Mouse (Mus musculus) embryonic facial prominence, embryonic 14.5 days (tissue): ENCODE results near the gene Ppm1k. TPM values are rescaled to one million over a fixed set of nuclear protein-coding genes. Genes with fewer than 3 reads are reported as not detected.

ENCODE experiments used
- ATAC-seq: fragments of 200-750 bp; cut with Nextera tagmentation; 2 replicates; pipeline ENCODE4 v1.8.0; 2017; ENCODE audit warnings: low read depth, moderate number of reproducible peaks, moderate TSS enrichment
- DNase-seq: peaks from one replicate; pipeline ENCODE4 v3.0.0-alpha.2; 2015; ENCODE audit warnings: low spot score
- H3K27ac ChIP-seq: fragments of 300-500 bp; sonication (generic); replicated peaks from 2 replicates; pipeline ENCODE4 v1.5.1; 2014; ENCODE audit warnings: low read depth, mild to moderate bottlenecking, low read length, moderate library complexity
- H3K27me3 ChIP-seq: fragments of 300-500 bp; sonication (generic); replicated peaks from 2 replicates; pipeline ENCODE4 v1.6.1; 2014; ENCODE audit warnings: low read length; ENCODE audit not compliant: control insufficient read depth, insufficient read depth
- H3K36me3 ChIP-seq: fragments of 300-500 bp; sonication (generic); 2 replicates; pipeline ENCODE4 v1.6.1; 2014; ENCODE audit warnings: low read length, mixed read lengths; ENCODE audit not compliant: control insufficient read depth, insufficient read depth
- H3K4me1 ChIP-seq: fragments of 300-500 bp; sonication (generic); 2 replicates; pipeline ENCODE4 v1.6.1; 2014; ENCODE audit warnings: antibody characterized with exemption, low read length; ENCODE audit not compliant: control insufficient read depth, insufficient read depth
- H3K4me2 ChIP-seq: fragments of 300-500 bp; sonication (generic); 2 replicates; pipeline ENCODE4 v1.6.1; 2014; ENCODE audit warnings: low read depth, mild to moderate bottlenecking, low read length, moderate library complexity, mixed read lengths
- H3K4me3 ChIP-seq: fragments of 300-500 bp; sonication (generic); 2 replicates; pipeline ENCODE4 v1.5.1; 2014; ENCODE audit warnings: low read depth, mild to moderate bottlenecking, low read length
- H3K9ac ChIP-seq: fragments of 300-500 bp; sonication (generic); 2 replicates; pipeline ENCODE4 v1.6.1; 2014; ENCODE audit warnings: low read depth, mild to moderate bottlenecking, low read length, moderate library complexity, mixed read lengths
- H3K9me3 ChIP-seq: fragments of 300-500 bp; sonication (generic); 2 replicates; pipeline ENCODE4 v1.6.1; 2016; ENCODE audit warnings: low read length; ENCODE audit not compliant: control insufficient read depth
- WGBS: fragments of 180-500 bp; shearing (Covaris S2); extraction: QIAGEN DNeasy Blood & Tissue Kit; methylation state at CpG from one replicate; pipeline ENCODE4 v1.1.7; 2014; 5-methylcytosine and 5-hydroxymethylcytosine counted together
- polyA plus RNA-seq: library from polyadenylated mRNA; unstranded; fragments of >200 nt; fragmentation: Nextera tagmentation; extraction: Ambion mirVana; gene quantifications from 2 replicates; pipeline ENCODE4 v1.2.1, GENCODE M21; 2014

Ppm1k gene
- polyA plus RNA-seq, 1 experiment from 2014 or later = 3.0 TPM

DNA sequence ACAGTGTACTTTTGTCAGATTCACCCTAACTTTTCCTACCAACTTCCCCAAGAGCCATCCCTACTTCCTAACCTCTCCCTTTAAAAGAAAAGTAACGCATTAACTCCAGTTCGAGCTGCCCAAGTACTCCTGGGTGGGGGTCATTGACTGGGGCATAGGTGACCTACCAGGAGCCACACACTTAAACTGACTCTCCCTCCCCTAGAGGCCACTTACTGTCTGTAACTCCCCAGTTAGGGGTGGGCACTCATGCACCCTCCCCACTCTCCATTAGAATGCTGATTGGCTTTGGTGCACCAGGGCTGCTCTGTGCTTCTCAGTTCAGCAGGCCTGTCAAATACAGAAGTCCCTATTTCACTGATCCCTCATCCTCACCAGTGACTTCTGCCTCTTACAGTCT, 8.3 kb downstream of the Ppm1k start:
- WGBS = 78% methylated on average over 2 of the region's 2 CpGs
- no peak overlapping the region for H3K4me3 ChIP-seq
- no peaks in the 10 kb centered on the region for H3K9me3 ChIP-seq
- DNase-seq (no peak), ATAC-seq (no peak)
- no peak overlapping the region for H3K27ac ChIP-seq
- peaks cover 7% of the 10 kb centered on the region for H3K36me3 ChIP-seq
- no peak overlapping the region for H3K9ac ChIP-seq
- no peak overlapping the region for H3K4me2 ChIP-seq
- no peaks in the 10 kb centered on the region for H3K27me3 ChIP-seq
- H3K4me1 ChIP-seq = no peaks in the 10 kb centered on the region

DNA sequence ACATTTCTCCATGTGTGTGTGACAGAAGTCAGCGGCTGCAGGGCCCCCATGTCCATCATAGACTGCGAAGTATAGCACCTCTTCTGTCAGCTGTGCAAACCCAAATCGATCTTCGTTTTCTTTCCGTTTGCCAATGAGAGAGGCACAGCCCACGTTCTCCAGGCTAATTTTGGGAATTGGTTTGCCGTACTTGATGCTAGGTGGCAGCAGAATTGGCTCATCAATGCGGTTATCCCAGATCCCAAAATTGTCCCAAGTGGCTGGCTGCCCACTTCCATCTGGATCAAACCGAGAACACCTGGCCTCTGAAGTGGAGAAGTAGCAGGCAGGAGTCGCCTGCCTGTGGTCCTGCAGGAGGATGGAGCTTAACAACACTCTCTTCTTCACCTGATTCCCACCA, 10.5 kb downstream of the Ppm1k start:
- ATAC-seq = no peak
- WGBS = 84% methylated on average over 10 of the region's 10 CpGs
- H3K4me3 ChIP-seq = no peak overlapping the region
- no peak overlapping the region for H3K9ac ChIP-seq
- H3K9me3 ChIP-seq = no peaks in the 10 kb centered on the region
- no peak overlapping the region for H3K4me2 ChIP-seq
- no peaks in the 10 kb centered on the region for H3K27me3 ChIP-seq
- peaks cover 7% of the 10 kb centered on the region for H3K36me3 ChIP-seq
- H3K4me1 ChIP-seq = no peaks in the 10 kb centered on the region
- H3K27ac ChIP-seq = no peak overlapping the region
- DNase-seq = no peak

DNA sequence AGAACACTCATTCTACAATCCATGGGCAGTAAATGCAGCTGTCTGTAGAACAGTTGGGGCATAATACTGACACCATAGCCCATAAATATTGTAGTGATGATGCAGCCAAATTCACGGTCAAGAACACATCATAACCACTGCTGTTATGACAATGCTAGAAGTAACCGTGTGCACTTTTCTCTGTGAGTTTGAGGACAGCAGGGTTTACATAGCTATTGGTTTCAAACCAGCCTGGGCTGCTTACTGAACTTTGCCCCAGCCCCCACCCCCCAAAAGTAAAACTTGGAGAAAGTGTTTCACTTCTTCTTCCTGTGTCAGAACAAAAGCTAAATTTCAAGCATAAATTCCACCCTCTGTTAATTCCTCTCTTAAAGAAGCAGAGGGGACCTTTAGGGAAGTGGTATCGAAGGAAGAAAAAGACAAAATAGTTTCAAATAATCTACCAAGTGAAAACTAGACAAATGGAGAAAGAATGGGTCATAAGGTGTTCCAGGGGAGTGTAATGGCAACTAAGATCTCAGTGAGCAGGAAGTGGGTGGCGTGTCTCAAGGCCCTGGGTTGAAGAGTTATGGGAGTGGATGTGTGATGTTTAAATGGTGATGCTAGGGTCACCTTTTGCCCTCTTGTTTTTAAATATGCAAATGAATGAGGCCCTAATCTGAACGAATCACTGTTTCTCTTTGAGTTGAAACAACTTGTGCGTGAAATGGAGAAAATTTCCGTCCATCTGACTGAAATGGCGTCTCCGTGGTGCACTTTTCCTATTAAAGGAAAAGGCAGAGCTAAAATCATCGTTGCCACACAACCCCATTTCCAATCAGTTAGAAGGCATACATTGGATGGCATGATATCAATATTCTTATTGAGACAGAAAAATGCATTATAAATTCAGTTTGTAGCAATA, 14.3 kb downstream of the Ppm1k start:
- Histone ChIP-seq H3K9me3 (no peaks in the 10 kb centered on the region), H3K27ac (no peak overlapping the region), H3K4me2 (no peak overlapping the region), H3K36me3 (peaks cover 7% of the 10 kb centered on the region), H3K9ac (no peak overlapping the region), H3K27me3 (no peaks in the 10 kb centered on the region), H3K4me1 (no peaks in the 10 kb centered on the region), H3K4me3 (no peak overlapping the region)
- ATAC-seq = no peak
- DNase-seq = no peak
- WGBS = 83% methylated on average over 10 of the region's 10 CpGs

DNA sequence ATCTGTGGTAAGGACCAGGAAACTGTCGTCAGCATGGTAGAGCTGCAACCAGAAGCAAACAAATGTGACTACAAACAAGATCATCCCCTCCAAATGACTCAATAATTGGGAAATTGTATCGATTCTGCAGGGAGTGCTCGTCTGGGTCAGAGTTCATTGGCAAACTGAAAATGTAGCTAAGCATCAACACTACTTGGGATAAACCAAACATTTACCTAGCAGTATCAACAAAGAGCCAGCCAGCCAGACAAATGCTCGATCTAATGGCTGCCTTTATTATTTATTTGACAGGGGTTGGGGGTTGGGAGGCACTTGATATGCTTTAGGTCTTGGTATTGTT, 21.3 kb downstream of the Ppm1k start:
- Histone ChIP-seq H3K4me1 (no peaks in the 10 kb centered on the region), H3K9me3 (no peaks in the 10 kb centered on the region), H3K4me2 (no peak overlapping the region), H3K36me3 (peaks cover 34% of the 10 kb centered on the region), H3K4me3 (no peak overlapping the region), H3K27ac (no peak overlapping the region), H3K27me3 (no peaks in the 10 kb centered on the region), H3K9ac (no peak overlapping the region)
- WGBS = 57% methylated on average over 4 of the region's 4 CpGs
- DNase-seq (no peak), ATAC-seq (no peak)

DNA sequence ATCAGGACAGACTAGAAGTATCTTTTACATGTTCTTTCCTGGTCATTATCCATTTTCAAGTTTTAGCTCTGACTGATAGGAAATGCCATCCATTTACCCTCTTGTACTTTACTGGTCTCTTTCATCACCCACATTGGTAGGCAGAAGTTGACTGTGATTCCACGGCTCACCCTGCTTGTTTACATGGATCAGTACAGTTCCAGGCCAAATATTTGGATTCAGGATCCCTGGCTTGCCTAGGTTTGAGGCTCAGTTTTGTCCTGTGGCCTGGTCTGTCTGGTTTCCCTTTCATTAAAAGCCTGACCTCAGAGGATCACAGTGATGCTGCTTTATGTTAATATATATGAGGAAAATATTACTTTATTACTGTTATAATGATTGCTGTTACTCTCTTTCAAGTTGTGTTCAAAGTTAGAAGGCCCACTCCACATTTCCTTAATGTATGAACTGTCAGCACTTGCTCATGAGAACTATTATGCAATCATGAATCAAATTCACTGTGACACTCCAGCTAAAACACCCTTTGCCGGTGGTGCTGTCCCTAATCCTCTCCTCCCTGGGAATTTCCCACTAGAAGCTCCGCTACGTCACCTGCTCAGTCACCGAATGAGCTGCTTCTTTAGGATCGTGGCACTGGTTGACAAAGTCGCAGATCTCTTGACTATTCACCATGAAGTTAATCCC, 21.8 kb downstream of the Ppm1k start:
- Histone ChIP-seq H3K4me1 (no peaks in the 10 kb centered on the region), H3K4me2 (no peak overlapping the region), H3K27me3 (no peaks in the 10 kb centered on the region), H3K36me3 (peaks cover 34% of the 10 kb centered on the region), H3K9ac (no peak overlapping the region), H3K4me3 (no peak overlapping the region), H3K9me3 (no peaks in the 10 kb centered on the region), H3K27ac (no peak overlapping the region)
- no peak for ATAC-seq
- no peak for DNase-seq
- 79% methylated on average over 7 of the region's 7 CpGs for WGBS

DNA sequence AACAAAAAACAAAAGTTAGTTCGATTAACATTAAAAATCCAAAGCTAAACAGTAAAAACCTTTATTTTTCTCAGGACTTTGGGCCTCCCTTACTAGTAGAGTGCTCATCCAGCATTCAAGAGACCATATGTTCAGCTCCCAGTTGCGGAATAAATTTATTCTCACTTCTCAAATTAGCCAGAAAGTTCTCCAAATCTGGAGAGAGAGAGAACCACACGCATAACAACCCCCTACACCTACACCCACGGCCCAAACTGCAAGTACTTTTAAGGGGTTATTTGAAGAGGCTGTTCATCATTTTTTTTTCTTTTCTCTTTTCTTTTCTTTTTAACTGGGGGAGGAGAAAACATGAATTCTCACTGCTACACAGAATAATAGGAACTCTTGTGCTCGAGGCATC, 23.4 kb downstream of the Ppm1k start:
- no peak overlapping the region for H3K4me2 ChIP-seq
- H3K27ac ChIP-seq = no peak overlapping the region
- DNase-seq = no peak
- no peaks in the 10 kb centered on the region for H3K9me3 ChIP-seq
- H3K27me3 ChIP-seq = no peaks in the 10 kb centered on the region
- peaks cover 34% of the 10 kb centered on the region for H3K36me3 ChIP-seq
- no peak for ATAC-seq
- no peak overlapping the region for H3K4me3 ChIP-seq
- H3K9ac ChIP-seq = no peak overlapping the region
- WGBS = 90% methylated on average over 5 of the region's 5 CpGs
- H3K4me1 ChIP-seq = no peaks in the 10 kb centered on the region

DNA sequence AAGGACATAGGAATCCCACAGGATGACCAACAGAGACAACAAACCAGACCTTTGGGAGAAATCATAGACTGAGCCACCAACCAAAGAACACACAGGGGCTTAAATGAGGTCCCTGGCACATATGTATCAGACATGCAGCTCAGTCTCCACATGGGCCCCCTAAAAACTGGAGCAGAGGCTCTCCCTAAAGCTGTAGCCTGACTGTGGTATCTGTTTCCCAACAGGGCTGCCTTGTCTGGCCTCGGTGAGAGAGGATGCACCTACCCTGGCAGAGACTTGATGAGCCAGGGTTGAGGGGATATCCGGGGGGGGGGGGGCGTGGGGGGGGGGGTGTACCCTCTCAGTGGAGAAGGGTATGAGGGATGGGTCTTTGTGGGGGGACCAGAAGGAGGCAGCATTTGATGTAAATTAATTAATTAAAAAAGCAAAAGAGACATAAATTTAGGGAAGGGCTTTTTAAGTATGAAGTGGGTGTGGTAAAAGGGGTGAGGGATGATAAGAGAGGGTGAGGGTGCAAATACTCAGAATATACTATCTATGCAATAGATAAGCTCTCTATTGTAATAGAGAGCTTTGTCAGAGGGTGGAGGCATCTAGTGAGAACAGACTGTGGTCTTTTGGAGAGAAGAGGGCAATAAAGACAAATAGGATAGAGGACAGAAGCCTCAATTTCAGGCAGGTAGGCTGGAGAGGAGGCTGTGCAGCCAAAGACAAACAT, 31.4 kb downstream of the Ppm1k start:
- H3K36me3 ChIP-seq = no peaks in the 10 kb centered on the region

DNA sequence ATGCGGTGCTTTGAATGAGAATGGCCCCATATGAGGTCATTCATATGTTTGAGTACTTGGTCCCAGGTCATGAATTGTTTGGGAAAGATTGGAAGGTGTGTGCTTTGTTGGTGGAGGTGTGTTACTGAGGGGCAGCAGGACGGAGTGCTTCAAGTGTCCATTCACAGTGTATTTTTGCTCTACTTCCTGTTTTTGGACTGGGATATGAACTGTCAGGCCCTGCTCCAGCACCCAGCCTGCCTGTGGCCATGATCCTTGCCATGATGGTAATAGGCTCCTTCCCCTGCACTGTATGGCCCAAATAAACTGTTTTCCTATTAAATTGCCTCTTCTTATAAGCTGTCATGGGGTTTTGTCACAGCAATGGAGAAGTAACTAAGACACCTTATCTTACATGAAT, 36.1 kb downstream of the Ppm1k start:
- Histone ChIP-seq H3K27ac (no peak overlapping the region), H3K9me3 (no peaks in the 10 kb centered on the region), H3K4me2 (no peak overlapping the region), H3K4me3 (no peak overlapping the region), H3K4me1 (no peaks in the 10 kb centered on the region), H3K36me3 (no peaks in the 10 kb centered on the region), H3K27me3 (no peaks in the 10 kb centered on the region), H3K9ac (no peak overlapping the region)
- 72% methylated on average over 2 of the region's 2 CpGs for WGBS
- no peak for ATAC-seq
- DNase-seq = no peak

More for the DNA sequence above, 31.4 kb downstream of the Ppm1k start:
- Histone ChIP-seq H3K27me3 (no peaks in the 10 kb centered on the region), H3K4me1 (no peaks in the 10 kb centered on the region), H3K9me3 (no peaks in the 10 kb centered on the region), H3K4me2 (no peak overlapping the region), H3K9ac (no peak overlapping the region), H3K27ac (no peak overlapping the region), H3K4me3 (no peak overlapping the region)
- DNase-seq (no peak), ATAC-seq (no peak)
- WGBS = 100% methylated on average over 1 of the region's 3 CpGs
